Mouse (Mus musculus): ENCODE data around the gene Gap43. TPM values are rescaled to one million over a fixed set of nuclear protein-coding genes. Genes with fewer than 3 reads are reported as not detected.

Gap43 gene
- total and polyA plus RNA-seq, 2 experiments from 2014 or later = 874 to 2,398 TPM

- H3K27me3 ChIP-seq (ENCODE audit: insufficient read depth, low read length) = no peaks in the 10 kb centered on the region
- H3K9ac ChIP-seq (replicated peaks; ENCODE audit: low read length, poor library complexity, severe bottlenecking) = peak overlapping the region; percentile 93
- H3K27ac ChIP-seq (ENCODE audit: low read depth, low read length) = peak overlapping the region; percentile 95
- peak overlapping the region; percentile 67 for H3K4me2 ChIP-seq (ENCODE audit: low read depth, low read length, poor library complexity, severe bottlenecking)
- no peaks in the 10 kb centered on the region for H3K36me3 ChIP-seq (ENCODE audit: insufficient read depth, low read length)
- peak; percentile 45; the same call in 1 of the 2 replicates for ATAC-seq (ENCODE audit: low FRiP score)
- no peaks in the 10 kb centered on the region for H3K9me3 ChIP-seq (ENCODE audit: low read length)
- DNase-seq (ENCODE audit: low spot score) = peak; percentile 73
- no peaks in the 10 kb centered on the region for H3K4me1 ChIP-seq (ENCODE audit: insufficient read depth, low read length)
- H3K4me3 ChIP-seq (ENCODE audit: low read depth, low read length) = peak overlapping the region; percentile 69
- peak; percentile 70 for TF ChIP-seq CTCF (IDR thresholded peaks at IDR 0.05)
- 32% methylated on average over 2 of the region's 2 CpGs for WGBS
These were observed 2.8 kb downstream of the Gap43 start for GRCm38 (mm10) chr16:42337663-42338062.

GRCm38 (mm10) chr16:42336610-42337009 is 3.8 kb downstream of the Gap43 start:
- Histone ChIP-seq H3K4me1 (ENCODE audit: insufficient read depth, low read length) (no peaks in the 10 kb centered on the region), H3K4me2 (ENCODE audit: low read depth, low read length, poor library complexity, severe bottlenecking) (peak overlapping the region; percentile 67), H3K27ac (ENCODE audit: low read depth, low read length) (peak overlapping the region; percentile 95), H3K27me3 (ENCODE audit: insufficient read depth, low read length) (no peaks in the 10 kb centered on the region), H3K36me3 (ENCODE audit: insufficient read depth, low read length) (no peaks in the 10 kb centered on the region), H3K9me3 (ENCODE audit: low read length) (no peaks in the 10 kb centered on the region), H3K4me3 (ENCODE audit: low read depth, low read length) (peak overlapping the region; percentile 69), H3K9ac (replicated peaks; ENCODE audit: low read length, poor library complexity, severe bottlenecking) (peak overlapping the region; percentile 93; the same call in 1 of the 2 replicates)
- no peak for ATAC-seq (ENCODE audit: low FRiP score)
- DNase-seq (ENCODE audit: low spot score) = no peak
- no peak for TF ChIP-seq CTCF (IDR thresholded peaks at IDR 0.05)
- WGBS = 26% methylated on average over 2 of the region's 2 CpGs

- Histone ChIP-seq H3K9me3 (ENCODE audit: low read length) (no peaks in the 10 kb centered on the region), H3K27ac (ENCODE audit: low read depth, low read length) (no peak overlapping the region), H3K36me3 (ENCODE audit: insufficient read depth, low read length) (no peaks in the 10 kb centered on the region), H3K4me2 (ENCODE audit: low read depth, low read length, poor library complexity, severe bottlenecking) (no peak overlapping the region), H3K4me1 (ENCODE audit: insufficient read depth, low read length) (no peaks in the 10 kb centered on the region), H3K4me3 (ENCODE audit: low read depth, low read length) (no peak overlapping the region), H3K27me3 (ENCODE audit: insufficient read depth, low read length) (no peaks in the 10 kb centered on the region), H3K9ac (replicated peaks; ENCODE audit: low read length, poor library complexity, severe bottlenecking) (no peak overlapping the region)
- TF ChIP-seq CTCF (IDR thresholded peaks at IDR 0.05) = no peak
- DNase-seq (ENCODE audit: low spot score) = peak; percentile 53
- ATAC-seq (ENCODE audit: low FRiP score) = no peak
- WGBS = 38% methylated on average over 4 of the region's 4 CpGs
These were observed 8.1 kb downstream of the Gap43 start for GRCm38 (mm10) chr16:42332321-42332720.

- no peak overlapping the region for H3K4me2 ChIP-seq (ENCODE audit: low read depth, low read length, poor library complexity, severe bottlenecking)
- 78% methylated on average over 2 of the region's 2 CpGs for WGBS
- H3K4me1 ChIP-seq (ENCODE audit: insufficient read depth, low read length) = no peaks in the 10 kb centered on the region
- no peaks in the 10 kb centered on the region for H3K27me3 ChIP-seq (ENCODE audit: insufficient read depth, low read length)
- H3K4me3 ChIP-seq (ENCODE audit: low read depth, low read length) = no peak overlapping the region
- no peaks in the 10 kb centered on the region for H3K36me3 ChIP-seq (ENCODE audit: insufficient read depth, low read length)
- no peaks in the 10 kb centered on the region for H3K9me3 ChIP-seq (ENCODE audit: low read length)
- DNase-seq (ENCODE audit: low spot score) (peak; percentile 51), ATAC-seq (ENCODE audit: low FRiP score) (no peak)
- no peak for TF ChIP-seq CTCF (IDR thresholded peaks at IDR 0.05)
- no peak overlapping the region for H3K9ac ChIP-seq (replicated peaks; ENCODE audit: low read length, poor library complexity, severe bottlenecking)
- H3K27ac ChIP-seq (ENCODE audit: low read depth, low read length) = no peak overlapping the region
These were observed 14.3 kb downstream of the Gap43 start for GRCm38 (mm10) chr16:42326191-42326590.

GRCm38 (mm10) chr16:42325536-42325935 is 14.9 kb downstream of the Gap43 start:
- Histone ChIP-seq H3K27me3 (ENCODE audit: insufficient read depth, low read length) (no peaks in the 10 kb centered on the region), H3K27ac (ENCODE audit: low read depth, low read length) (no peak overlapping the region), H3K4me1 (ENCODE audit: insufficient read depth, low read length) (no peaks in the 10 kb centered on the region), H3K9me3 (ENCODE audit: low read length) (no peaks in the 10 kb centered on the region), H3K4me2 (ENCODE audit: low read depth, low read length, poor library complexity, severe bottlenecking) (no peak overlapping the region), H3K9ac (replicated peaks; ENCODE audit: low read length, poor library complexity, severe bottlenecking) (no peak overlapping the region), H3K4me3 (ENCODE audit: low read depth, low read length) (no peak overlapping the region), H3K36me3 (ENCODE audit: insufficient read depth, low read length) (no peaks in the 10 kb centered on the region)
- ATAC-seq (ENCODE audit: low FRiP score) (no peak), DNase-seq (ENCODE audit: low spot score) (no peak)
- TF ChIP-seq CTCF (IDR thresholded peaks at IDR 0.05) = no peak

GRCm38 (mm10) chr16:42319831-42320230 is 20.6 kb downstream of the Gap43 start:
- H3K36me3 ChIP-seq (ENCODE audit: insufficient read depth, low read length) = no peaks in the 10 kb centered on the region
- H3K9ac ChIP-seq (replicated peaks; ENCODE audit: low read length, poor library complexity, severe bottlenecking) = no peak overlapping the region
- H3K9me3 ChIP-seq (ENCODE audit: low read length) = no peaks in the 10 kb centered on the region
- no peaks in the 10 kb centered on the region for H3K4me1 ChIP-seq (ENCODE audit: insufficient read depth, low read length)
- TF ChIP-seq CTCF (IDR thresholded peaks at IDR 0.05) = no peak
- no peaks in the 10 kb centered on the region for H3K27me3 ChIP-seq (ENCODE audit: insufficient read depth, low read length)
- no peak overlapping the region for H3K4me2 ChIP-seq (ENCODE audit: low read depth, low read length, poor library complexity, severe bottlenecking)
- ATAC-seq (ENCODE audit: low FRiP score) = no peak
- no peak overlapping the region for H3K4me3 ChIP-seq (ENCODE audit: low read depth, low read length)
- DNase-seq (ENCODE audit: low spot score) = peak; percentile 65
- H3K27ac ChIP-seq (ENCODE audit: low read depth, low read length) = no peak overlapping the region

All from midbrain, postnatal 0 days (tissue).